Mouse (Mus musculus) forelimb bud, embryonic 11.5 days (tissue): ENCODE data around the gene Arid4b.

Experiments used
- DNase-seq: peaks from one replicate; pipeline ENCODE4 v3.0.0-alpha.2; 2012; ENCODE audit warnings: low read depth, low spot score

The Arid4b gene

DNA sequence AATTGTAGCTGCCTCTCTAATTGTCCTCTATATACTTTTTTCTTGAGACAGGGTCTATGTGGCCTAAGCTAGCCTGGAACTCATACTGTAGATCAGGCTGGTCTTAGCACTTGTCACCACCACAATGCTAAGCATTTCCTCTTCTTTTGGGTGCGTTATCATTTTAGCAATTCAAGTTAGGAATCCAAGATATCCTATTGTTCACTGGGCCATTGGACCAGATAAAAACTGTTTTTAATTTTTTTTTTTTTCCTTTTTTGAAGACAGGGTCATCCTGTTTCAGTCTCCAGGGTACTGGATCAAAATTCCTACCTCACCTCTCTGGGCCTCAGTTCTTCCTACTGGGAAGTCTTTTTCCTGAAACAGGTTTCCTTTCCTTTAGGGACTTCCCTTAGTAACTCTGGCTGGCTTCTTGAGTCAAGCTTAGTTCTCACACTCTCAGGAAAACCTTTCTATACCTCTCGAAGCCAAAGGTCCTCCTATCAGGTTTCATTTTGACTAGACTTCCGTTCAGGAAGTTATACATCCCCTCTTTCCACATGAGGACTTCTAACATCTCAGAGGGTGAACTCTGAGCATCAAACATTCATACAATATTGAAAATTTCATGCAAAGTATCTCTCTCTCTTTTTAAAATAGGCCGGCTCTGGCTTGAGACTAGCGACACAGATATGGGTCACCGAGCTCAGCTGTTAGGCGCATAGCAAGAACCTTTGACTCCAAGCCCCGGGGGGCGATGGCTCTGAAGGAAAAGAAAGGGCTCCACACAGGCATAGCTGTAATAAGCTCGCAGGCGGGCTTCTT is 621 bp upstream of the Arid4b start:
- DNase-seq, result no peak

DNA sequence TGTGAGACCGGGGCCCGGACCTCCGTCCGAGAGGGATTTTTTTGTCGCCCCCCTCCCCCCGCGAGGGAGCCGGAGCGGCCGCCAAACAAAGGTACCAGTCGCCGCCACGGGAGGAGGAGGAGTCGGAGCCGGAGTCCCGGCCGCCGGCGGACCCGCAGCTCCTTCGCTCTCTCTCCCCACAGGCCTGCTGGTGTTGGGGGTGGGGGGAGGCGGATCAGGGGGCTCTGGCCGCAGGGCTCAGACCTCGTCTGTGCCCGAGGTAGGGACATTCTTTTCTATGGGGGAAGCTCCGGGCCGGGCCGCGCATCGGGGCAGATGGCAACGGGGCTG is 875 bp downstream of the Arid4b start:
- DNase-seq, result no peak

- DNase-seq, result no peak
Measured at GRCm38 (mm10) chr13:14064341-14065027, 1.5 kb downstream of the Arid4b start.

- no peak for DNase-seq
Measured at GRCm38 (mm10) chr13:14065028-14065380, 2.0 kb downstream of the Arid4b start.

- no peak for DNase-seq
Measured at GRCm38 (mm10) chr13:14065701-14066100, 2.7 kb downstream of the Arid4b start.

- no peak for DNase-seq
Measured at GRCm38 (mm10) chr13:14068035-14068434, 5.0 kb downstream of the Arid4b start.

DNA sequence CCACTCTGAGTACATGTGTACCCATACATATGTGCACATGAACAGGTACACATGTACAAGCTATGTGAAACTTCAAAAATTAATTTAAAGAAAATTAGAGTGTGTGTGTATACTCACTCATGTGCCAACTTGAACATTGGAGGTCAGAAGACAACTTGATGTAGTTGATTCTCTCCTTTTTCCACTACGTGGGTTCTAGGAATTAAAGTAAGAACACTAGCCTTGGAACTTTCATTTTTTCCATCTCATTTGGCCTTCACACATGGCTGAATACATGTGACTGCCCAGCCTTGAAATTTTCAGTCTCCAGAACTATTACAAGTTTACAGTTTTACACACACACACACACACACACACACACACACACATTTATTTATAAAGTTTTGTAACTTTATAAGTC is 6.3 kb downstream of the Arid4b start:
- DNase-seq, result no peak

DNA sequence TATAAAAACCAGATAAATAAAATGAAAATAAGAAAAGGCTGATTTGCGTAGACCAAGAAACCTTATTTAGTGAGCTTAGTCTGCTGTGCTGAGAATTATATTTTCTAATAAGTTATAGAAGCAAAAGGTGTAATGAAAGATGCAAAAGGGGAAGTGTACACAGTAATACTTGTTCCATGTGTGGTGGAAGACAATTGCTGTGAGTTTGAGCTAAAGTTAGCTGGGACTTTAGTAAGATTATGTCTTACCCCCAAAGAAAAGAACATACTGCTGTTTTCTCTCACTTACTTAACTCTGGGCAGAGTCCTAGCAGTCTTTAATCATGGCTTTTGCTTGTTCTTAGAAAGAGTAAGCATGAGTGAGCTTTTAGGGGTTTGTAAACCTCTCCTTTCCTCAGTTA is 11.3 kb downstream of the Arid4b start:
- DNase-seq, result no peak

- DNase-seq, result no peak
Measured at GRCm38 (mm10) chr13:14075326-14075725, 12.3 kb downstream of the Arid4b start.

DNA sequence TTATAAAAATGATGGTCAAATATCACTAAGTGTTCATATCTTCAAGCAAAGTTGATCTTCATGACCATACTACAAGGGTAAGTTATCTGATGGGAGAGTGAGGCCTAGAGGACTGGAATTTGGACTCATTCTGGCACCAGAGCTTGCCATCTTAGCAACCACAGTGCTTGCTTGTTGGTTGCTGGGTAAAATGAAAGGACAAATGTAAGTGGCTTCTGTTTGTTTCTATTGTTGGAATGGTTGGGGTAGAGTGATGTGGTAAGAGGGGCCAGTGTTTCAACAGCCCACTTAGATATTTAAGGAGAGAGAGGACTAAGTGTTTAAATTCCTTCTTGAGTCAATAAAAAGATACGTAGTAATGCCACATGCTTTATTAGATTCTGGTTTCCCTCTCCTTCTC is 25.6 kb downstream of the Arid4b start:
- no peak for DNase-seq

DNA sequence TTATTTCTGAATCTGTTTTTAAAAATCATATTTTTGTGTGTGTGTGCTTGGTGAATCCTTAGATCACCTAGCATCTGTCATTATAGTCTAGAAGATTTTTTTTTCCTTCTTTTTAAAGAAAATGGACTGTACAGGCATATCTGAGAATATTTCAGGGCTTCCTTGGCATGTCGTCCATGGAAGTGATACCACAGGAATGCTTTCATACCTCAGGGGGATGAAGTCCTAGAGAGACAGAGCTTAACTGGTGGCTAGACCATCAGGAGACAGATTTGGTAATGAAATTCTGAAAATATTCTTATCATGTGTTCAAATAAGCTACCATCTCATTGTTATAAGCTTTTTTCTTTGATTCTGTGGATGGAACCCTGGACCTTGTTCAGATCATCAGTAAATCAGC is 40.0 kb downstream of the Arid4b start:
- no peak for DNase-seq

GRCm38 (mm10) chr13:14110154-14110873 is 47.3 kb downstream of the Arid4b start:
- DNase-seq, result peak; percentile 40

DNA sequence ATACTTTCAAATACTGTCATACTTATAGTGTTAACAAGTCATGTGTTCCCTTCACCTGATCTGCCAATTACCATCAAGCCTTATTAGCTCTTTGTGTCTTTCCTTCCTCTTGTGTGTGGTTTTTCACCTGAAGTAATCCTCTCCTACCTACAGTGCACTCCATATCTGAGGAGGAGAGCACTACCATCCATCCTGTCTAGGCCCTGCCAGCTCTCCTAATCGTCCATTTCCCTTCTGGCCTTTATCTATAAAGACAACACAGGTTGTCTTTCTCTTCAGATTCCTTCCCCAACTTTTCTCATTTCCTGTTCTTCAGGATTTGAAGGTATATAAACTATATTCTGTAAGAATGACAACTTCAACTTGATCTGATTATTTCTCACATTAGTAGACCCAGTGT is 48.1 kb downstream of the Arid4b start:
- DNase-seq, result no peak

DNA sequence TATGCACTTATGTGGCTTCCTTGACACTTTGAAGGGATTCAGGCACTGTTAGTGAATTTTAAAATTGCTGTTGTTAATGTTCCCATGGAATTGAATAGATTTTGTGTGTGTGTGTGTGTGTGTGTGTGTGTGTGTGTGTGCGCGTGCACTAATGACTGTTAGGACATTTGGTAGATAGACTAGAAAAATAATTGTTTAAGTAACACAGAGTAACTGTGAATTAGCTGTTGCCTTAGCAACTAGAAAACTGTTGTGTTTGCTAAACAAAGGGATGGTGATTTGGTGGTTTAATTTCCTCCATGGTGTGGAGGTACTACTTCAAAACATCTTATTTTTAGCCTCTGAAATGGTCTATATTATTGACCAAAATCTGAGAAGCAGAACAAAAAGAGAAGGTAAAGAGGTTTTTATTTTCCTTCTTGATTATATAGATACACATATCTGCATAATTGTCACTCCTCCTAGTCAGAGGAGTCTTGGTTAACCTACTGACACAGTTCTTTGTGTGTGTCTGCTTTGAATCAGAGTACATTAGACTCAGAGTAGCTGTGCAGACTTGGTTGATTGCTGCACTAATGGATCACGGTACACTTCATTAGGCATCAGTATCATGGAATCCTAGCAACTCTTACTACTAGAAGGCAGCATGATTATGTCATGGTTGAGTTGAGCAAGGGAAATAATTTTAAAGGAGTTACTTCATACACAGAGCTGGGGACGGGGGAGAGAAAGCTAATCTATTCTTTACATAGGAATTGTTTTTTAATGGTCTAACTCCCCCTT is 50.9 kb downstream of the Arid4b start:
- DNase-seq, result no peak

DNA sequence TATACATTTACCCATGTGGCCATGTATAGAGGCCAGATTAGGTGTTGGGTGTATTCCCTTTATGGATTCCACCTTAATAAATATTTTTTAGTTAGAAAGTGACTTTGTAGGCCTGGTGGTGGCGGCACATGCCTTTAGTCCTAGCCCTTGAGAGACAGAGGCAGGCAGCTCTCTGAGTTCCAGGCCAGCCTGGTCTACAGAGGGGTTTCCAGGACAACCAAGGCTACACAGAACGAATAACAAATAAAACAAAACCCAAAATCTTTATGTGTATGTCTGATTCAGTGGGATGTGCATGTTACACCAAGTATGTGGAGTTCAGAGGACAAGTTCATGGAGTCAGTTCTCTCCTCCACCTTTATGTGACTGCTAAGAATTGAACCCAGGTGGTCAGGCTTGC is 52.8 kb downstream of the Arid4b start:
- DNase-seq, result no peak

DNA sequence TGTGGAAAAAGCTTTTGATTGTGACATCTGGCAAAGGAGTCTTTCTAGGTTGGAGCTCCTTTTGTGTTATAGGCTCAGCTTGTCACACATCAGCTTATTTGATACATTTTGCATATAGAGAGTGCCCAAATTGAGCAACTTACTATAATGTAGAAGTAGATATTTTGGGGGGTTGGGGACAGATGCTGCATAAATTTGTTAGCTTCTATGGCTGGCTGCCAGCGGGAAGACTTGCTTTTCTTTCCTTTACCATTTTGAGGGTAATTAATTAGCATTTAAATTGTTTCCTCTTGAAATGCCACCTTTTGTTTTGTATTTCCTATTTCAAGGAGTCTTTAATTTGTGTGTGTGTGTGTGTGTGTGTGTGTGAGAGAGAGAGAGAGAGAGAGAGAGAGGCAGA is 68.6 kb downstream of the Arid4b start:
- no peak for DNase-seq

- no peak for DNase-seq
Measured at GRCm38 (mm10) chr13:14142294-14142966, 79.4 kb downstream of the Arid4b start.

- no peak for DNase-seq
Measured at GRCm38 (mm10) chr13:14177989-14178388, 115.0 kb downstream of the Arid4b start.

DNA sequence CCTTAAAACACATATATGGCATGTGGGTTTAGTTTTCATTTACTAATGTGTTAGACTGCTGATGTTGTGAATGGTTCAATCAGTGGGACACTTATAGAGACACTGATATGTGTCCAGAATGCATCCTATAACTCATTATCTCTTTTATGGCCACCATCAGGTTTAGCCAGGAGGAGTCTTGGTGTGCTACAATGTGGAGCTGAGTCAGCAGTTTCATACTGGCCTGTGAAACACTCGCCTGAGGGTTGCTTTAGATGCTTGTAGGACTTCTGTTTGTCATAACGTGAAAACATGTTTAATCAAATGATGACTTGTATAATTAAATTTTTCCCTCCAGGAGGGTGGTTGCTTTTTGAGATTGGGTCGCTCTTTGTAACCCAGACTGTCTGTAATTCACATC is 116.6 kb downstream of the Arid4b start:
- no peak for DNase-seq

- no peak for DNase-seq
Measured at GRCm38 (mm10) chr13:14245946-14246345, 182.9 kb downstream of the Arid4b start.
